Mouse (Mus musculus): ENCODE measurements around the gene Angpt4.

The Angpt4 gene

DNA sequence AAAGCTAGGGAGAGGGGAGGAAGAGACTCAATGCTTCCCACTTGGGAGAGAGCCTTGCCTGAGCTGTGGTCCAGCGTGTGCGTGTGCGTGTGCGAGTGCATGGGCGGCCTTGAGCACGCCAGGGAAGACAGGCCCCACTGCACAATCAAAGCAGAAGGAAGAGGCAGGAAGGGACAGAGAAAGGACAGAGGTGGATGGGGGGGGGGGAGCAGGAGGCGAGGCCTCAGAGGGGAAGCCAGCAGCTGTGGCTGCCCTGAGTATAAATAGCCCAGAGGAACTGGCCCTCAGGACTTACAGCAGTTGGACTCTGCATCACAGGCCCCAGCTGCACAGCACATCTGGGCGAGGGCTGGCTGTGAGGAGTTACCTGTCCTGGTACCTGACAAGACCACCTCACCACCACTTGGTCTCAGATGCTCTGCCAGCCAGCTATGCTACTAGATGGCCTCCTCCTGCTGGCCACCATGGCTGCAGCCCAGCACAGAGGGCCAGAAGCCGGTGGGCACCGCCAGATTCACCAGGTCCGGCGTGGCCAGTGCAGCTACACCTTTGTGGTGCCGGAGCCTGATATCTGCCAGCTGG, at the start of gene Angpt4:
Gene Angpt4, plus strand, starts transcription at position 292 of the 582 bp plus-strand sequence.
- DNase-seq (ENCODE audit: extremely low read depth, low read depth, low spot score) = no peak

DNA sequence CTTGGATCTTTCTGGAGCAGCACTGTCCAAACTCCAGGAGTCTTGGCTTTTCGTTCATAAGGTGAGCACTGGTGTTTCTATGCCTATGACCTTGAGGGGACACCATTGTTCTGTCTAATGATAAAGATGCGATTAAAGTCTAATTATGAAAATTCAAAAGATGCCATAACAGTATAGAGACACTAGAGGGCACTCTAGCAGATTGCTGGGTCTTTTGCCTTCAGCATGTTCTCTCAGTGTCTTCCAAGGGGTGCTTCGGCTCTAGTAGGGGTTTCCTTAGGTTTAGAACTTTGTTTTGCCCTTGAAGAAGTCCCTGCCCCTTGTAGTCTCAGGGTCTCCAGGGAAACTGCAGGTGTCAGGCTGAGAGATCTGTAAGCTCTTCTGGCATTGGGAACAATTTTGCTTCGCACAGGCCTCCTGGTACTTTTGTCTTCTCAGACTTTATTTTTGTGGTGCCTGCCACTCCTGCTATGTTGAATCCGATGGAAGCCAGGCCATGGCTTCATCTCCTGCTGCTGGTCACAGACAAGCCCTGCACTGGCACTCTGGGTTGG, 48.7 kb upstream of the Angpt4 start:
- DNase-seq (ENCODE audit: extremely low read depth, low read depth, low spot score) = no peak

DNA sequence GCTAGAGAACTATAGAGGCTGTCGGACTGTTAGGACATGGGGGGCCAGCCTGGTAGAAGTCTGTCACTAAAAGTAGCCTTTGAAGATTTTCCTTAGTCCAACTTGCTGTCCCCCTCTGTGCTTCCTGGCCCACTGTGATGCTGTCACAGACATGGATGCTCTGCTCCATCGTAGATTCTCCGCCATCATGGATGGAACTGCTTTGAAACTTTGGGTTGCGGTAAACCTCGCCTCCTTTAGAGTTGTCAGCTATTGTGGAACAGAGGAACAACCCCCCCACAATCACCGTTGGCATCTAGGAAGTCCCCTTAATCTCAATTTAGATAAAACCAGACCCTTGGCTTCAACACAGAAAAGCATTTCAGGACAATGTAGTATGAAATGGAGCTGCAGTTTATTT, 46.1 kb upstream of the Angpt4 start:
- no peak for DNase-seq (ENCODE audit: extremely low read depth, low read depth, low spot score)

DNA sequence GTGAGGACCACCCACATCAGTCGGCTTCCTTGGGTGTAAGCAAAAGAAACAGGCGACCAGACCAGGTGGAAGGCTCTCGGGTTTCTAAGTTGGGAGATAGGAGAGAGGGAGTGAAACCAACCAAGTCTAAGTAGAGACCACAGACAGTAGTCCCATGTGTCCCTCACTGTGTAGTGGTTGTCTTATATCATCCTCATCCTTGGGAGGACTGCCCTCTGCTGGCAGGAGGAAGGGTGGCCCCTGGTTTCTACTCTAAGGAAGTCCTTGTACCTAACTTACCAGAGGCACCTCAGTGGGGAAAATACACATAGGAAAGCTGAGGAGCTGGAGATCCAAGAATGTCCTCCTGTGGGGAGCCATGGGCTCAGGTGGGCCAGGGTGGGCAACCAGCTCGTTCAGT, 44.5 kb upstream of the Angpt4 start:
- DNase-seq (ENCODE audit: extremely low read depth, low read depth, low spot score) = no peak

DNA sequence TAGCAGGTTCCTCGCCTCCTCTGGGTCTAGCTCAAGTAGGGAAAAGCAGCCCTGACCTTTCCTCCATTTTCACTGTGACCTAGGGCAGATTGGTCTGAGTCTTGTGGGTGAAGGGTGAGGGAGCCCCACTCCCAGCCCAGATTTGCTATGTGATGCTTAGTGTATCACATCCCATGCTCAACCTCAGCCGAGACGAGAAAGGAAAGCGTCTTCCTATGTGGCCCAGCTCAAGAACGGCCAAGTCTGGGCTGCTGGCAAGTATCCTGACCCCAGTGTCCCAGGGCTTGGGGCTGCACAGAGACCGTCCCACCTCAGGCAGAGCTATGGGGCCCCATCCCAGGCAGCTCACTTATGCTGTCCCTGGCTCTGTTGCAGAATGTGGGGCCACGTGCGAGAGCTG, 42.8 kb upstream of the Angpt4 start:
- no peak for DNase-seq (ENCODE audit: extremely low read depth, low read depth, low spot score)

DNA sequence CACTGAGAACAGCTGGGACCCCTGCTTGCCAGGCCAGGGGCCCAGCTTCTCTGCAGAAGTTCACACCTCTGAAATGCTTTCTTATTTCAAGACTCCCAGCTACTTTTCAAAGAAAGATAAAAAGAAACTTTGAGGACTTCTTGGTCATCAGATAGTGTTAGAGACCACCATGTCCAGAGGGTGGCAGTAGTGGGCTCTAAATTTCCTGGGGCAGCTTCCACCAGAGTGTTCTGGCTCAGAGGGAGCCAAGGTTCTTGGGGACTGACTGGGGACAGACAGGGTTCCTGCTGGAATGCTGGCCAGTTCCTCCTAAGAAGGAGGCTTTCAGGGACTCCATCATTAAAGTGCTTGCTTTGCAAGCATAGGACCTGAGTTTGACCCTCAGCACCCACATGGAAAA, 36.5 kb upstream of the Angpt4 start:
- no peak for DNase-seq (ENCODE audit: extremely low read depth, low read depth, low spot score)

DNA sequence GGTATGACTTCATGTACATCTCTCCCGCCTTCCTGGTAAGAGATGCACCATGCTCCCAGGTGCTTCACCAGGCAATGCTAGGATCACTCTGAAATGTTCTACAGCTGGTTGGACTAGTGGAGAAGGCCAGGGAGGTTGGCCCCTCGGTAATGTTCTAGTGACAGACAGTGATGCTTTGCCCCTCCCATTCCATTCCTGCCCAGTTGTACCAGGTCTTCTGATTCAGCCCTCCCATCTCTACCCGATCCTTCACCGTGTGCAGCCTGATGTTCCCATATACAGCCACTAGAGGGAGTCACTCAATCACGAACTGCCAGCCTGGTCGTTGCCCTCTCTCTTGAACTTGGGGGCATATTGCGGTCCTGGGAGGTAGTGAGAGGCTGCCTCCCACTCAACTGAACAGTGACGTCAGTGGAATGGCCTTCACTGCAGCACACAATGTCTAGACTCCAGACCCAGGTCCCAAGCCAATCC, 35.0 kb upstream of the Angpt4 start:
- no peak for DNase-seq (ENCODE audit: extremely low read depth, low read depth, low spot score)

DNA sequence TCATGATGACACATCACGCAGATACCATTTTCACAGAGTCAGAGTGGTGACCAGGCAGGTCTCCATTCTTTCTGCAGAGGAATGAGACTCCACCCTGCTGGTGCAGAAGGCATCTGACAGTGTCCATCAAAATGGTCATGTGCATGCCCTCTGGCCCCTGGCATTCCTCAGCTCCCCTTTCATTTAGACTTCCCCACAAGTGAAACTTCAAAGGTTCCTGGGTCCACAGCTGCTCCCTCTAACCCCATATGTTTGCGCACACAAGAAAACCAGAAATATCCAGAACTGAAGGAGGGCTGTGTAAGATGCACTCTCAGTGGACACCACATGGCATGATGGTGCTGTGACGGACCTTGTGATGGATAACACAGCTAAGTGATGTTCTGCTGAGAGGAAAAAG, 32.4 kb upstream of the Angpt4 start:
- no peak for DNase-seq (ENCODE audit: extremely low read depth, low read depth, low spot score)

DNA sequence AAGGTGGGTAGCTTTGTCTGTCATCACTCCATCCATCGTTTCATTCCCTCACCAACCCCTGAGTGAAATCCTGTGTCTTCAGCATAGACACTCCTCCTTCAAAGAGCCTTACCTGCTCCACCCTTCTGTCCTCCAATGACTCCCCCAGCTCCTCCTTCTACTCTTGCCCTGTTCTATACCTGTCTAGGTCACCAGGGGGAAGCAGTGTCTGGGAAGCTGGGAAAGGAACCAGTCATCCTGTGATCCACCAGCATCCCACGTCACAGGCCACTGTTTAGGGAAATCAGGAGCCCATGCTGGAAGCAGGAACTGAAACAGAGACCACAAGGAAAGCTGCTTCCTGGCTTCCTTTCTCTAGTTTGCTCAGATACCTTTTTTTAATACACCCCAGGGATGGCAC, 31.2 kb upstream of the Angpt4 start:
- DNase-seq (ENCODE audit: extremely low read depth, low read depth, low spot score) = no peak

DNA sequence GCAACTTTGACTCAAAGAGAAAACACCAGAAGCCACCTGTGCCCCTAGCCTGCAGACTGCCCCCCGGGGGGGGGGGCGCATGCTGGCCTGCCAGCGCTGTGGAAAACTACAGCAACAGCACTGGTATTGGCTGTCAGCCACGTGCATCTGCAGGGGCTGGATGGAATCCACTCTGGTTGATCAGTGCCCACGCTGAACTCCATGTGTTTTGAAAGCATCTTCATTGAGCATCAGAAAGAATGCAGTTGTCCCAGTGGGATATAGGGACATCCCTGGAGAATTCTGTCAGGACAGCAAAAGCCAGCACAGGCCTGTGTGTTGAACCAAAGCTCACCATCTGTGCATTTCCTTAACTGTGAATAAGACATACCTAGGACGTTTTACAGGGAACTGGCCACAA, 20.0 kb upstream of the Angpt4 start:
- no peak for DNase-seq (ENCODE audit: extremely low read depth, low read depth, low spot score)

DNA sequence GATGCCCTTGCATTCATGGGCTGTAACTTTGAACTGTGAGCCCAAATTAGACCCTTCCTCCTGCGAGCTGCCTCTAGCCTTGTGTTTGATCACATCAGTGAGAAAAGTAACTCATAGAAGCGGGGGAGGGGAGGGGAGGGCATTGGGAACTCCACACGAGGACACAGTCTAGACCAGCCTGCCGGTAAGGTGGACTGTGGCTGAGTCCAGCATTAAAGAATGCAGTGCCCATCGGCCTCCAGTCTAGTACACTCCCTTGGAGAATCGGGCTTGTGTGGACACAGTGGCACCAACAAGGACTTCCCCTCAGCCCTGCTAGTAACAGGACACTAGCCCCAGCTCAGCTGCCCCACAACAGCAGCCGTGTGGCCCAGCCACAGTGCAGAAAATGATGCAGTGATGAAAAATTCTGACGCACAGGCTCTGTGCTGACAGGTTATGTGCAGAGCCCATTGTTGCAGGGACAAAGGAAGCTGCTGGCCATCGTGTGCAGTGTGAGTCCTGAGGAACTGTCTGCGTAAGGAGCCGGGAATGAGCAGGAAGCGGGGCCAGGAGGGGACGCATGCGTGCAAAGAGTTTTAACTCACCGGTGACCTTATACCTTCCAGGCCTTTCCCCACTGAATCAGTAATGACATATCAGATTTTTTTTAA, 17.8 kb upstream of the Angpt4 start:
- DNase-seq (ENCODE audit: extremely low read depth, low read depth, low spot score) = no peak

DNA sequence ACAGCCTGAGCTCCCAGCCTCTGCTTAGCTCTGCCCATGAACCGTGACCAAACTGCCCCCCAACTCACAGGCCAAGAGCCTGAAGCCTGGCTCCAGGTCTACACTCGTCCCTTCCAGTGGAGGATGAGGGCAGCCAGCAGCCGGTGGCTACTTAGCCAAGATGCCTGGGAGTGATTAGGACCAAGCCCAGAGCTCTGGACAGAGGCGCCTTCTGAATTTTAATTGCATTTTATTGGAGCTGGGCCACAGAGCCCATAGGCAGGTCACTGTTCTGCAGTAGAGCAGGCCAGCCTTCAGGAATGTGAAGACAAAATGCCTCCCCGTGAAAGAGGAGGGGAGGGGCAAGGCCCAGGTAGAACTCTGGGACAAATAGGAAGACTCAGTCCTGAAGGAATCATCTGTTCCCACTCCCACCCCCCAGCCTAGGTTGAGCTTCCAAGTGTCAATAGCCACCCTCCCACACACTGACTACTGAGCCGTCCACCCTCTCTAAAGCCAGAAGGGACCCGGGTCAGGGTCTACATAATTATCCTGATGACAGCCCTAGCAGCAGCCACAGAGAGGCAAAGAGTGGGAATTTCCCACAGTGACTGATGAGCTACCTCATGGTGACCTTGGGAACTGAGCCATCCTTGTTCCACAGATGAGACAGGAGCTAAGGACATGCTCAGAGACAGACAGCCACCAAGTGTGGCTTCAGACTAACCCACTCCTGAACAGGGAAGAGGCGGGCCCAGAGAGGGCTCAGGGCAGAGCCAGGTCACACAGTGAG, 16.6 kb upstream of the Angpt4 start:
- no peak for DNase-seq (ENCODE audit: extremely low read depth, low read depth, low spot score)

DNA sequence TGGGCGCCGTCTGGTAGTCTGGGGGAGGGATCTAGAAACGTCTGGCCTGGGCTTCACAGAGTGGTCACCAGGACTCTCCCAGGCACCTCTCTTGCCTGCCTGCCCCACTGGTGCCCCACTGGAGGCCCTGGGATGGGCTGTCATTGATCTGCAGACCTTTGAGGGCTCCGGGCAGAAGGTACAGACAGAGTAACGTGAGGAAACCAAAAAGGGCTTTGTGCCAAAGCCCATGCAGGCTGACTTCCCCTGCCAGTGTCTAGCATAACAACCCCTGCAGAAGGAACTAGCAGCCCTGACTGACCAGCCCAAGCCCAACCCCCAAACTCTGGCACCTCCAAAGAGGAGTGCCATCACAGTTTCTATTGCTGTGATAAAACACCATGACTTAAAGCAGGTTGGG, 15.1 kb upstream of the Angpt4 start:
- DNase-seq (ENCODE audit: extremely low read depth, low read depth, low spot score) = no peak

DNA sequence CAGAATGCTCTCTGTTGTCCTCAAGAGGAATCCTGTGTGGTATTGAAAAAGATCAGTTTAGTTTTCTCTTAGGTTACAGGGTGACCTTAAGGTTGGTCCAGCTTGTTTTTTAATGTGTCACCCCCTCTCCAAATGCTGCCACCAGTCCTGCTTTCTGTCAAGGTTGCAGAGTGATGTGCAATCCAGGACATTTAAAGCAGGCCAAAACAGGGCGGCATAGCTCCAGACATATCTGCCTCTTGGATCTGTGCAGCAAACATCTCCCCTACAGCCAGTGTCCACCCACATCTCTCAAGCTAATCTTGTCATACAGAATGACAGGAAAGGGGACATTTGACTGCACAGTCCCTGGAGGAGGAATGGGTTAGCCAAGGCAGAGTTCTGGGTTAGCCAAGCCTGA, 12.9 kb upstream of the Angpt4 start:
- DNase-seq (ENCODE audit: extremely low read depth, low read depth, low spot score) = no peak

DNA sequence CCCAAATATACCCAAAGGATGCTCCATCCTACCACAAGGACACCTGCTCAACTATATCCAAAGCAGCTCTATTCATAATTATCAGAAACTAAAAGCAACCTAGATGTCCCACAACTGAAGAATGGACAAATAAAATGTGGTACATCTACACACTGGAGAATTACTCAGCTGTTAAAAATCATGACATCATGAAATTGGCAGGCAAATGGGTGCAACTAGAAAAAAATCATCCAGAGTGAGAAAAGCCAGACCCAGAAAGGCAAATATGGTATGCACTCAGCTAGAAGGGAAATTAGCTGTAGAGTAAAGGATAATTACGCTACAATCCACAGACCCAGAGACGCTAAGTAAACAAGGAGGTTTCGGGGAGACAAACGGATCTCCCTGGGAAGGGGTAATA, 10.2 kb upstream of the Angpt4 start:
- no peak for DNase-seq (ENCODE audit: extremely low read depth, low read depth, low spot score)

DNA sequence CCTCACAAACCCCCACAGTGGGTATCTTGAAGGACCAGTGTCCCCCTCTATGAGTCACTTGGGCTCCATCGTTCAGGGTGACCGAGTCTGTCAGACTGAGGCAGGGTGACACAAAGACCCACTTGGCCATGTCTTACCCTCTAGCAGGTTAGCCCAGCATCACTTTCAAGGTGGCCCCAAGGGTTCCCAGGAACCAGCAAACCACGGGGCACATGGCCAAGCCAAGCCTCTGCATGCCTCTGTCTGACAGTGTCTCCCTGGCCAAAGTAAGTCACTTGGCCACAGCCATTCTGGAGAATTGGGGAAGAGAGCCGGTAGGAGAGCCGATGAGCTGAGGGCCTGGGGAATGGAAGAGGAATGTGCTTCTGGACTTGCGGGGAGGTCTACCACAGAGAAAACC, 7.7 kb upstream of the Angpt4 start:
- no peak for DNase-seq (ENCODE audit: extremely low read depth, low read depth, low spot score)

DNA sequence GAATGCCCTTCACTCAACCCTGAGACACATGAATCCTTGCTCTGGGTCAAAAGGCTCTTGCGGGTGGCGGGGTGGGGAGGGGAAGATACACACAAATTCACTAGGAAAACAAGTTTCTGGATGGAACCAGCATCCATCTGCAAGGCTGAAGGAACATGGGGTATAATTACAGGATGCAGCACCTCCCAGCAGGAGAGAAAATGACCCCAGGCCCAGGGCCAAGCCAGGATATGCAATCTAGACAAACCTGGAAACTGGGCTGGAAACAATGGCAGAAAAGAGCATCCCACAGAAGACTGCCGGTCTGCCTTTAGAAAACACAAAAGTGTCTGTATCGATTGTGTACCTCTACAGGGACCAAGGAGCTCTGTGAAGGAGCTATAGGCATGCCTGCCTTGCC, 7.1 kb upstream of the Angpt4 start:
- no peak for DNase-seq (ENCODE audit: extremely low read depth, low read depth, low spot score)

DNA sequence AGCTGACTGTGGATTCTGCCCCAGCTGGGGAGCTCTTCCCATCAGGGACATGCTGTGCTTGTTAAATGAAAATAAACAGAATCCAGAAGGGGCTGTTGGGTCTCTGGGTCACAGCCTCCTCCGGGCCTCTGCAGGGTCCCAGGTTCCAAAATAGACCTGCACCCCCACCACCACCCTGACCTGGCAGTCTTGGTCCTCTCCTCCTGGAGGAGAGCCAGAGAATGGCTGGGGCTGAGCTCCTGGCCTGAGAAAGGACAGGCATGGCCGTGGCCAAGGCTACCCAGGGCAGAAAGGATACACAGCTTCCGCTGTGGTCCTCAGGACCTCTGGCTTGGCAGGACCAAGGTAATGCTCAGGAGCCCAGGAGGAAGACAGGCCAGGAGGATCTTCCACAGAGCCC, 6.4 kb upstream of the Angpt4 start:
- no peak for DNase-seq (ENCODE audit: extremely low read depth, low read depth, low spot score)

DNA sequence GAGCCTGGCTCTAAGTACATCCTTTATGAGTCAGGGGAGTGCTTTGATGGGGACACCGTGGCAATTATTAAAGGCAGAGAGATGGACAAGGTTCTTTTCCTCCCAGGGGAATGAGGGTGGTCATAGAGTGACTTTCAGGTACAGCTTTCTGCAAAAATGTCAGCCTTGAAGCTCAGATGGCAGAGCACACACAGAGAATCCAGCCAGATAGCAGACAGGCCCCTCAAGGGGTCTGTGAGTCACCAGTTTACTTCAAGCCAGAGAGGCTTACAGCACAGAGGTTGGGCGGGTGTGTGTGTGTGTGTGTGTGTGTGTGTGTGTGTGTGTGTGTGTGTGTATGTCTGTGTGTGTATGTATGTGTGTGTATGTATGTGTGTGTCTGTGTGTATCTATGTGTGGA, 4.0 kb upstream of the Angpt4 start:
- no peak for DNase-seq (ENCODE audit: extremely low read depth, low read depth, low spot score)

DNA sequence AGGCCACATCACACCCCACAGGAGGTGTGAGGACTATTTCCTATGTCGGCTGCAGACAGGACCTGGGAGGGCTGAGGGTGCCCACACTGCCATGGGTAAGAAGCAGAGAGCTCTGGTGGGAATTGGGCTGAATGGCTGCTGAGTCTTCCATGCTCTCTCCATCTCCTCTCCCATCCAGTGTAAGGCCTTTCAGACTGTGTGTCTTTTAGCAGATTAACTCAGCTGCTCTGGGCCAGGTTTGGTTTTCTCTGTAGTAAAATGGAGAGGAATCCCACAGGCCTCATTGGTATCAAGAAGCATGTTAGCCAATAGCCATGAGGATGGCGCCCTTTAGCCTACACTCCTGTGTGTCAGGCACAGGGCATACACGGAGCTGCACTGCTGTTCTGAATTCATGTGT, 1.6 kb upstream of the Angpt4 start:
- no peak for DNase-seq (ENCODE audit: extremely low read depth, low read depth, low spot score)

DNA sequence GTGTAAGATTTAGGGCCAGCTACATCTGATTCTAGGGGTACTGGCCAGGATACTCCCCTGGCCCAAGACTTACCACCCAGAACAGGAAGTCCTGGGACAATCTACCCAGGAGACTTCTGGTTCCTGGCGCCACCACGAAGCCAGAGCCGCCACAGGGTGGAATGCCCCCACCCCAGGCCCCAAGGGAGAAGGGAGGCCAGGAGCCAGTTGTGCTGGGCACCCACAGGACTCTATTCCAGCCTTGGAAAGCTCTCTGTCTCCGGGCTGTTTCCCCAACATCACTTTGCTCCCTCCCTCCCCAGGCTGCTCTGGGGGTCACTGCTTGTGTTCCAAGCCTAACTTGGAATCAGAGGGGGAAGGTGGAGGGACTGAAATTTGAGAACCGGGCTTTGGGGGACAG, 512 bp upstream of the Angpt4 start:
- no peak for DNase-seq (ENCODE audit: extremely low read depth, low read depth, low spot score)

DNA sequence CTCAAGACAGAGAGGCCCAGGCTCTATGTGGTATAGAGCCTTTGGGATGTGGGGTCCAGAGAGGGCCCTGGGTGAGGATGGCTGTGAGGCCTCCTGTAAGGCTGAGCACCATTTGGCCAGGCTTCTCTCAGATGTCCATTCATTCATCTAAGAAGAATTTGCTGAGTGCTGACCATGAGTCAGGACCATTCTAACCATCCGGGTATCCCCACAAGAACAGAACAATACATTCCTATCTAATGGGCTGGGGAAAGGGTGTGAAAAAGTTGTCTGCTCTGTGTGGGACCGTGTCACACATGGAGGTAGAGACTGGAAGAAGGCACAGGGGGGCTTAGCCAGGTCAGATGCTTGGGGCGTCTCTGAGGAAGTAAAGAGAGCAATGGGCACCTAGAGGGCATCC, 741 bp downstream of the Angpt4 start:
- DNase-seq (ENCODE audit: extremely low read depth, low read depth, low spot score) = no peak
